Mouse (Mus musculus): ENCODE results near the gene Krtcap2.

Krtcap2 gene

DNA sequence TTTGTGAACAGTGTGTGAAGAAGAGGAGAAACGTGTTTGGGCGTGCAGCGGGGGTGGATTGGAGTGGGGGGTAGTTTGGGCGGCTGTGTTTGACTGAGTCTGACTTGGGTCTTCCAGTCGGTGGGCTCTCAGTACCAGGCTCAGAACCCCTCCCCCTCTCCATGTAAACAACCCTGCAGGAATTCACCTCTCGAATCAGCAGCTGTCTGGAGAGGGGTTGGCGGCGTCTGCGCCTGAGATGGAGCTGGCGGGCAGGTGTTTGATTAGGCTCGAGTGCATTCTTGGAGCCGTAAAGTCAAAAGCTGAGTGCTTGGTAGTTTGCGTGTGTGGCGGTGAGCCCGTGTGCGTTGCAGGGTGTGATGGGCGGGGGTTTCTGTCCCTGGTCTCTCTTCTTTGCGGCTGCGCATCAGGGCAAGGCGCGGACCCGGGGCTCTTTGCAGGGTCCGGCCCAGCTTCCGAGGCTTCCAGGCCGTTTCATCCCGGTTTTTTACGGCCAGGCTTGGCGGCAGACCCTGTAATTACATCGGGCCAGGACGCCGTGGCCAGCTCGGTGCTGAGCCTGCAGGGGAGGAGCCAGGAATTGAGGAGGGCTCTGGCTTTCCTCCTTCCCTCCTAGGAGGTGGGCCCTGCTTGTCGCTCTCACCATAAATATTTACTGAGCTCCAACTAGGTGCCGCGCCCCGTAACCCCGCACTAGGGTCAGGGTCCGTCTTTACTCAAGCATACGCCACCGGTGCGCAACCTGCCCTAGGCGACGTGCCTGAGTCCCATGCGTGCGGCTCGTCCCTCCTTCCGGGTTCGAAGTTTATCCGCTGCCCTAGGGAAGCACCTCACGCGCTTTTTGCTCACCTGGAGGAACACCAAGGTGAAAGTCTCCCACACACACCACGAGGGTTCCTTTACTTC lies 35.1 kb downstream of the Krtcap2 start, which contains the start of gene Efna1:
Gene Efna1 (minus strand): TSS at position 537 of the 906 bp plus-strand sequence.
- no peak for DNase-seq (ENCODE audit: low spot score in 2 of 2)

DNA sequence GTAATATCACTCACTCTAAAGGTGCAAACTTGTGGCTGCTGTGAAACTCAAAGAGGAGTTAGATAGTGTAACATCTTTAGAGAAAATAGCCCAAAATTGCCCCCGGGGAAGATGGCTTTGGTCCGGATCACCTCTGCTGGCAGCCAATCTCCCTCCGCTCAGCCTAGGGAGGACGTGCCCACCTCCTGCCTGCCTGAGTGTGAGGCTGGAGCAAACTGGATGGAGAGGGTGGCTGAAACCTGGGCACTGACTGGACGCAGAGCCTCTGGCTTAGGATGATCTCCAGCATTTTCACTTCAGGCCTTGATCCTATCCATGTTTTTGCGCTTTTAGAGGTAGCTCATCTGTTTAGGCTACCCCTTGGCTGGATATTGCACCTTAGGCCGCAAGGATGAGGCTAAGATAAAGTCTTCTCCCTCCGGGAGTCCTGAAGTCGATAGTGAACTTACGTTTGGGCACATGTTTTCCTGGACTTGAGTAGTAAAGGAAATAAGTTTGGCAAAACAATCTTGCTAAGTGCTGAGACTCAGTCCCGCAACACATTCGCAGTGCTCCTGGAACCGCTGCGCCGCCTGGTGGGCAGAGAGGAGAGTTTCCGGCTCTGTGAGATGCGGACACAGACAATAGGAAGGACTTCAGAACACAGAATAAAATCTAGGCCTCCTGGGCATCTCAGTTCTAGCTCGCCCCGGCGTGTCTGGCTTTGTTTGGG lies 36.0 kb downstream of the Krtcap2 start:
- peak; percentile 74 to 92 for DNase-seq (ENCODE audit: low spot score in 2 of 2)

DNA sequence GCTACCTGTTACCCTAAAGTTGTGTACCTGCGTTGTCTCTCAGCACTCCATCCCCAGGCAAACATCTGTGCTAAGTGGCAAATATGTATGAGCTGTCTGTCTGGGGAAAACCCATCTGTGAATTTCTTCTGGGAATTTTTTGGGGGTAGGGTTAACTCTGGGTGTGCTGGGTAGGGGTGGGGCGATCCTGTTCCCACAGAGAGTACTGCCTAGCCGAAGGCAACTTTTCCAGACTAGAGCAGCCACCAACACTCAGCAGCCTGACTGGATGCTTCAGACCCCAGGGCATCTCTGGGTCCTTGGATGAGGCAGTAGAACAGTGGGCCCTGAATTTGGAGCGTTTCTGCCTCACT lies 36.5 kb downstream of the Krtcap2 start:
- DNase-seq (ENCODE audit: low spot score in 2 of 2) = no peak

DNA sequence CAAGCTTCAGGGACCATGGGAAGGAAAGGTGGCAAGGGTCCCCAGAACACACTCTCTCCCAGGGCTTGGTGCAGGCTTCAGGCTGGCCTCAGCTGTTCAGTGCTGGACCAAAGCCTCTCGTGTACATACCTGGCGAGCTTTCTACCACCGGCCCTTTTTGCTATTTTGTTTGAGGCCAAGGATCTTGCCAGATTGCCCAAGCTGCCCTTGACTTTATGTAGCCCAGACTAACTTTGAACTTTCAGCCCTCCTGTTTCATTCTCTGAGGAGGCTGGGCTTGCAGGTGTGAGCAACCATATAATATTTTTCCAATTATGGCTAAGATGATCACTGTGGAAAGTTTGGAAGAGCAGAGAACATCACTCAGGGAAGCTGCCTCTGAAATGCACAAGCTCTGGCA lies 38.5 kb downstream of the Krtcap2 start:
- DNase-seq (ENCODE audit: low spot score in 2 of 2) = no peak

DNA sequence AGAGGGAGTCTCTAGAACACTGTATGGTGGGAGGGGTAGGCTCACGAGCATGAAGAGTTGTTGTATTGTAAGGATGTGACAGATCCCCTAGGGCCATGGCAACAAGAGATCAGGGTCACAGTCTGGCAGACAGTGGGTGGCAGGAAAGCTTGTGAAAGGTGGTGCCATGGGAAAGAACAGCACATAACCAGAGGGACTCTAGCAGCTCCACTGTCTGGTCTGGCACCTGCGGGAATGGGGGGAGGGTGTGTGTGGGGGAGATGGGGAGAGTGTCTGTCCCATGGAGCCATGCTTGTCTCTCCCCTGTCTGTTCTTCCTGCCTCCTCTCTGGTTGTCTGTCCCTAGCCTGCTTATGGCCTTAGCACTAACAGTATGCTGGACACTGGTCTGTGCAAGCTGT lies 39.8 kb downstream of the Krtcap2 start:
- no peak for DNase-seq (ENCODE audit: low spot score in 2 of 2)

DNA sequence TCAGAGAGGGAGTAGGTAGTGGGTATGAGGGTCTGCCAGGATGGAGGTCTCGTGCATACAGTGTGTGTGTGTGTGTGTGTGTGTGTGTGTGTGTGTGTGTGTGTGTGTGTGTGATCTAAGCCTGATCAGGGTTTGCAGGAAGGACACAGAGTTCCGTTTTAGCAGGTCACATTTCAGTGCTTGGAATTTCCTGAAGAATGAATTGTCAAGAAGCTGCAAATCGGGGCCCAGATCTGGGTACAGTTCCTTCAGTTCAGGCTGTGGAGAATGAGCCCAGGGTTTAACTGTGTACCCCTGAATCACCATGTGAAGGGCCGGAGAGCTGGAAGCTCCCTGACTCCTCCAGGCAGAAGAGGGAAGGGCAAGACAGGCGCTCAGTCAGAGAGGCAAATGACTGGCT lies 41.5 kb downstream of the Krtcap2 start:
- no peak for DNase-seq (ENCODE audit: low spot score in 2 of 2)

DNA sequence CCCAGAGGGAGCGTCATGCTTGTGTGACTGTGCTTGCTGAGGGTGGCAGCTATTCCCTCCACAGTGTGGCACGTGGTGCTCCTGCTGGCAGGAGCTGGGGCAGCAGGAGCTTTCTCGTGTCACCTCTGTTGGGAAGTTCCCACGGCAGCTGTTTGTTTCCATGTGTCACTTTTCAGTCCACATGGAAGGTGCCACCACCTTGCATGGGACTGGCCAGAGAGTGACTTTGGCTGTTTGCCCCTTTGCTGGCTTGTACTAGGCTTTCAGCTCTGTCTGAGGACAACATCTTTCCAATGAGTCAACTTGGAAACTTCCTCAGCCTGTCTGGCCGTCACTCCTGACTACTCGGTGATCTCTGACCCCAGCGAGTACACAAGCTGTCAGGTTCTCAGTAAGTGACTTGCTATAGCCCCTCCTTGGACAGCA lies 42.8 kb downstream of the Krtcap2 start:
- no peak for DNase-seq (ENCODE audit: low spot score in 2 of 2)

DNA sequence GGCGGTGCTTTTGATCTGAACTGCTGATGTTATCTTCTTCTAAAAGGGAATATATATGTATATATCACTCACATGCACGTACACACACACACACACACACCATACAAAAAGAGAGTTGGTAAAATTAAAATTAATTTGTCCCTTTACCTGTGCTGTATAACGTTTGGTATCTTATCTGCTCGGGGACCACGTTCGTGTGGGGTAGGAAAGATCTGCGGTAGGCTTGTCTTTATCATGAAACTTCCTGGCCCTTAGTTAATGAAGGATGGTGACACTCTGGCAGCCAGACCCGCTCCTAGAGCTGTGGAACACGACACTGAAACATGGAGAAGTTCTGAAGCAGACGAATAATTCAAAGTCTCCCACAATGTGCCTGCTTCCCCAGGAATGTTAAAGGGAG lies 46.1 kb downstream of the Krtcap2 start:
- no peak for DNase-seq (ENCODE audit: low spot score in 2 of 2)

DNA sequence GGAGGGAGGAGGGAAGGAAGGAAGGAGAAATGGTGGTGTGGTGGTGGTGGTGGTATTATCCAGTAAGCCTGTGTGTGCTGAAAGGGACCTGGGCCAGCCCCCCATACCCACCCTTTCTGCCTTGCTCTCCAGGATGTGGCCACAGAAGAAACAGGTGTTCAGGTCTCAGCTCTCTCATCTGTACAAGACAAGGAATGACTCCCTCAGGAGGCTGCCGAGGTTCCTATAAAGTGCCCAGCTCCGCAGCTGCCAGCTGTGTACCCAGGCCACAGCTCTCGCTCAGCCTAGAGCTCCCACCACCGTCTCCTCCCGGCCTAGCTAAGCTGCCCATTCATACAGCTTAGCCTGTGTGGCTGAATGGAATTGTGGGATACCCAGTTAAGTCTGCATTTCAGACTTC lies 46.5 kb downstream of the Krtcap2 start:
- no peak for DNase-seq (ENCODE audit: low spot score in 2 of 2)

DNA sequence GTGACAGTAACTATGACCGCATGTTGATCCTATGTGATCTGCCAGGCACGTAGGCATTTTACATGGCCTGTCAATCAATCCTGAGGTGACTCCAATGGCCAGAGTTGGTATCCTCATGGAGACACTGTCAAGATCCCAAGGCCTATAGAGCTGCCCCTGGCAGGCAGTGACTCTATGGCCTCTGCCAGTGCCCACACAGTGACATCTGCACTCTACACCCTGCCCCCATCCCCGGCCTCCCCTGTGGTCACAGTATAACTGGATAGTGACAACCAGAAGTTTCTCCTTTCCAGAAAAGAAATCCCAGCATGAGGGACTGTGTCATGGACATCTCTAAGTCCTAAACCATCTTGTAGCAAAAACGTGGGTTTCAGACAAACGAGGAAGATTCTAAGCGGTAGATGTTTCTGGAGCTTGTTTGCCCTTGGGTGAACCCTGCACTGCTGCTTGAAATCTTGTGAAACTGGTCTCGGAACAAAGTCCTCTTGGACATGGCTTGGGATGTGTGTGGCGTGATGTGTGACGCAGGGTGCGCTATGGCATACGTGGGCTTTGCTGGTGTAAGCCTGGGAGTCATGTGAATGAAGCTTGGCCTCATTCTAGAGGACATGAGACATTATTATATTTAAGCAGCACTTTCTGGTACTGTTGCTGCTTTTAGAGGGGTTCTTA lies 47.6 kb downstream of the Krtcap2 start:
- DNase-seq (ENCODE audit: low spot score in 2 of 2) = no peak

DNA sequence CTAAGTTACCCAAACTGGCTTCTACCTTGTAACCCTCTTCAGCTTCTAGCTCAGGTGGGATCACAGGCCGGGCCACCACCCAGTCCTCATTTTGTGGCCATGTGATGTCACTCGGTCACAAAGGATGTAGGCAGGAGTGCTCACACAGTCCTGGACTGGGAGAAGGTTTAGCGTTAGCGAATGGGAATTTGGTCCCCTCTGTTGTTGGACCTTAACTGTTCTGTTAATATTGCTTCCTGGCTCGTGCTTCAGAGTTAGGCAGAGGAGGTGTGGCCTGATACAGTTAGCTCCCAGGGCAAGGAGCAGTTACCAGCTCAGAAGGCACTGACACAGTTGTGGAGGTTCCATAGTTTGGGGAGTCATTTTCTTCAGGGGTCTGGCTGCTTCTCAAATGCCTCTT lies 48.4 kb downstream of the Krtcap2 start:
- no peak for DNase-seq (ENCODE audit: low spot score in 2 of 2)

DNA sequence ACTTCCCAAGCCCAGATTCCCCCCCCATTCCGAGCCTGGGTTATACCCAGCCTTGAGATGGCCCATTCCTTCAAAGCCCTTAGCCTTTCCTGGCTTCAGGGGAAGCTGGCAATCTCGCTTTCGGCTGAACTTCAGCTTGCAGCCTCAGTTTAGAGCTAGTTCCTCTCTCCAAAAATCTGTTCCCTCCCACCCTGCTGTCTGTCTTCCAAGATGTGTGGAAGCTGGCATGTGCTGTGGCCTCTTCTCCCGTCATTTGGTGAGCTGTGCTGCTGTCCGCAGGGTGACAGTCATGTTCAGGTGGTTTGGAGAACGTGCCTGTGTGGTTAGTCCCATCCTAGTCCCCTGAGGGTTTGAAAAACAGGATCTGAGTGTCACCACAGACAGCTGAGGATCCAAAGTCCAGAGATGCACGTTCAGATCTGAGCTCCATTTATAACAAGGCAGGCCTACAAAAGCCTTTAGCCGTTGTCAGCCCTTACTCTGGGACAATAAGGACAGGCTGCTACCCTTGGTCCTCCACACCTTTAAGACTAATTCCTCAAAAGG lies 50.0 kb downstream of the Krtcap2 start:
- no peak for DNase-seq (ENCODE audit: low spot score in 2 of 2)

DNA sequence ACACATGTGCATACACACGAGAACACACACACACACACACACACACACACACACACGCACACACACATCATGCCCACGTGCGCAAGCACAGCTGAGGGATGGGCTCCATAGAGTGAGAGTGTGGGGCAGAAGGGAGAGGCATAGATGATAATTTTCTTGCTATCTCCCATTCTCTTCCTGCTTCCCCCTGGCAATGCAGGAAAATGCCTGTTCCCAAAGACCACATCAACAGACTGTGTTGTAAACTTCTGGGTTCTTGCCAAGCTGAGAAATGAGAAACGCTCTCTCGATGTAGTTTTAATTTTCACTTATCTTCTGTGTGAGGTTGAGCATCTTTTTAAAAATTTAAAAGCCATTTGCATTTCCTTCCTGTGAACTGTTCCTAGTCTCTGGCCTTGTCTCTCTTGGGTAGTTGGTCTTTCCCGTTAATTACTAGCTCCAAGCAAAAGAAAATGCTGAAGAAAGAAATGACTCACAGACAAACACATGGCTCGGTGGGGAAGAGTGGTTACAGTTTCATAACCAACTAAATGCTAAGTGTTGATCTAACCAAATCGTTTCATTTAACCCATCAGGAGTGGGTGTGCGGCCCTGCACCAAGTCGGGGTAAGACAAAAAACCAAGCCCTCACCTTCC lies 51.1 kb downstream of the Krtcap2 start:
- DNase-seq (ENCODE audit: low spot score in 2 of 2) = no peak

DNA sequence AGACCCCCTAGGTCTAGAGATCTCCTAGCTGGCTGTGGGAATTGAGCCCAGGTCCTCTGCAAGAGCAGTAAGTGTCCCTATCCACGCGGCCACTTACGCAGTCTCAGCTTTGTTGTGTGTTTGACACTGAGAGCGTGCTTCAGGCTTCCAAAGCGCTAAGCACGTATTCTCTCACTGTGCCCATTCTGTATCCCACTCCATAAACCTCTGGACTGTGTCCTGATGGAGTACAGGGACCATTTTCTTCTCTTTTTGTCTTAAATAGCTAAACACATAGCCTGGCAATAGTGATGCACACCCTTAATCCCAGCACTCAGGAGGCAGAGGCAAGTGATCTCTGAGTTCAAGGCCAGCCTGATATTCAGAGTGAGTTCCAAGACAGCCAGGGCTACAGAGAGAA lies 53.1 kb downstream of the Krtcap2 start:
- no peak for DNase-seq (ENCODE audit: low spot score in 2 of 2)

DNA sequence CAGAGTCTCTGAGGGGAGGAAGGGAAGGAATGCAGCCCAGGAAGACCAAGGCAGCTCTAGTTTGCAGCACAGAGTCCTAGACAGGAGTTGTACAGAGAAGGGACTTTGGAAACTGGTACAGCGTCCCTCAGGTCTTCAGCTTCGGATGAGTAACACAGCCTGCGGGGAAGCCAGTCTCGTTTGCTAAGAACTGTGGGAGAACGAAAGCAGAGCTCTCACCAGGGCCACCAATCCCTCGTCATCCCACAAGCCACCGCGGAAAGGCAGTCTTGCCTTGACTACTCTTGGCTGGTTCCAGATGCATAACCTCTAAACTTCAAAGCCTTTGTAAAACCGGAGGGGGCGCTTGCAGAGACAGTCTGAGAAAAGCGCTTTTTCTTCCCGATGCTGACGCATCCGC lies 53.7 kb downstream of the Krtcap2 start:
- DNase-seq (ENCODE audit: low spot score in 2 of 2) = no peak

Measured in spleen, postnatal 4 days (tissue).